Mouse (Mus musculus): ENCODE data around the gene Zfp628.

DNA sequence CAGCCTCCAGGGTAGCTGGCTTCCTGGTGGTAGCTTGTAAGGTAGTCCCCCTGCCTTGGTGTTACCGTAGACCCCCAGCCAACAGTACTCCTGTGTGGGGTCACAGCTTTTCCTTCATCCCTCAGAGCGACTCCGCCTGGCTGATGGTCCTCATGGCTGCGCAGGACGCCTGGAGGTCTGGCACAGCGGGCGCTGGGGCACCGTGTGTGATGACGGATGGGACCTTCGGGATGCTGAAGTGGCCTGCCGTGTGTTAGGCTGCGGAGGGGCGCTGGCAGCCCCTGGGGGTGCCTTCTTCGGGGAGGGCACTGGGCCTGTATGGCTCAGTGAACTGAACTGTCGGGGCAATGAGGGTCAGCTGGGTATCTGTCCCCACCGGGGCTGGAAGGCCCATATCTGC, 11.8 kb downstream of the Zfp628 start:
- TF ChIP-seq CTCF (IDR thresholded peaks at IDR 0.05; ENCODE audit: insufficient read depth, low read depth, low read length) = no peak
- TF ChIP-seq POLR2A (IDR thresholded peaks at IDR 0.05; ENCODE audit: insufficient read depth, low read depth, low read length) = no peak

Measured in olfactory bulb, adult 2 months (tissue).